Mouse (Mus musculus): Measurements from ENCODE around the gene Grik4.

- TF ChIP-seq CTCF (IDR thresholded peaks at IDR 0.05; ENCODE audit: low read depth) (no peak), EP300 (IDR thresholded peaks at IDR 0.05; ENCODE audit: low read depth) (no peak)
These were observed 62.0 kb downstream of the Grik4 start for GRCm38 (mm10) chr9:42882313-42882712.

Measured in liver, embryonic 14.5 days (tissue).